Mouse (Mus musculus): Measurements from ENCODE around the gene Mpnd. TPM values are rescaled to one million over a fixed set of nuclear protein-coding genes. Genes with fewer than 3 reads are reported as not detected.

Mpnd gene
- polyA plus RNA-seq, 1 experiment from 2014 or later = 112 TPM

GRCm38 (mm10) chr17:55969966-55970891 lies 35.3 kb upstream of the Mpnd start, which contains the start of gene Shd:
TSS of gene Shd (plus strand) at chr17:55970467.
- Histone ChIP-seq H3K27me3 (ENCODE audit: control insufficient read depth, insufficient read depth, low read length) (no peaks in the 10 kb centered on the region), H3K4me1 (ENCODE audit: control insufficient read depth, insufficient read depth, low read length) (peaks cover 10% of the 10 kb centered on the region; the same call in 1 of the 2 replicates), H3K36me3 (ENCODE audit: control insufficient read depth, insufficient read depth, low read length) (peaks cover 23% of the 10 kb centered on the region), H3K4me3 (ENCODE audit: low read length) (peak within 1 kb of the TSS; percentile 57), H3K9me3 (ENCODE audit: control insufficient read depth, low read length) (no peaks in the 10 kb centered on the region), H3K27ac (ENCODE audit: low read depth, low read length) (no peak within 1 kb of the TSS), H3K9ac (ENCODE audit: low read depth, low read length) (peak within 1 kb of the TSS; percentile 61), H3K4me2 (replicated peaks; ENCODE audit: low read depth, low read length) (peak within 1 kb of the TSS; percentile 90)
- WGBS = 10% methylated on average over 50 of the region's 55 CpGs
- ATAC-seq (ENCODE audit: low FRiP score, low TSS enrichment) = peak; percentile 32; the same call in 1 of the 2 replicates

GRCm38 (mm10) chr17:55971453-55971852 lies 34.1 kb upstream of the Mpnd start:
- WGBS = 39% methylated on average over 22 of the region's 22 CpGs
- Histone ChIP-seq H3K4me1 (ENCODE audit: control insufficient read depth, insufficient read depth, low read length) (peaks cover 14% of the 10 kb centered on the region; the same call in 1 of the 2 replicates), H3K27me3 (ENCODE audit: control insufficient read depth, insufficient read depth, low read length) (no peaks in the 10 kb centered on the region), H3K4me3 (ENCODE audit: low read length) (peak overlapping the region; percentile 57), H3K27ac (ENCODE audit: low read depth, low read length) (no peak overlapping the region), H3K36me3 (ENCODE audit: control insufficient read depth, insufficient read depth, low read length) (peaks cover 16% of the 10 kb centered on the region), H3K4me2 (replicated peaks; ENCODE audit: low read depth, low read length) (peak overlapping the region; percentile 90), H3K9me3 (ENCODE audit: control insufficient read depth, low read length) (no peaks in the 10 kb centered on the region), H3K9ac (ENCODE audit: low read depth, low read length) (no peak overlapping the region)
- ATAC-seq (ENCODE audit: low FRiP score, low TSS enrichment) = no peak

- no peak overlapping the region for H3K4me2 ChIP-seq (replicated peaks; ENCODE audit: low read depth, low read length)
- H3K4me1 ChIP-seq (ENCODE audit: control insufficient read depth, insufficient read depth, low read length) = peaks cover 10% of the 10 kb centered on the region; the same call in 1 of the 2 replicates
- H3K9me3 ChIP-seq (ENCODE audit: control insufficient read depth, low read length) = no peaks in the 10 kb centered on the region
- no peaks in the 10 kb centered on the region for H3K36me3 ChIP-seq (ENCODE audit: control insufficient read depth, insufficient read depth, low read length)
- no peaks in the 10 kb centered on the region for H3K27me3 ChIP-seq (ENCODE audit: control insufficient read depth, insufficient read depth, low read length)
- H3K9ac ChIP-seq (ENCODE audit: low read depth, low read length) = no peak overlapping the region
- WGBS = 14% methylated on average over 13 of the region's 13 CpGs
- no peak overlapping the region for H3K27ac ChIP-seq (ENCODE audit: low read depth, low read length)
- H3K4me3 ChIP-seq (ENCODE audit: low read length) = no peak overlapping the region
- peak; percentile 80 for ATAC-seq (ENCODE audit: low FRiP score, low TSS enrichment)
These were observed 29.2 kb upstream of the Mpnd start for GRCm38 (mm10) chr17:55976255-55976862.

- no peak overlapping the region for H3K27ac ChIP-seq (ENCODE audit: low read depth, low read length)
- no peak overlapping the region for H3K4me3 ChIP-seq (ENCODE audit: low read length)
- no peaks in the 10 kb centered on the region for H3K27me3 ChIP-seq (ENCODE audit: control insufficient read depth, insufficient read depth, low read length)
- H3K9me3 ChIP-seq (ENCODE audit: control insufficient read depth, low read length) = no peaks in the 10 kb centered on the region
- ATAC-seq (ENCODE audit: low FRiP score, low TSS enrichment) = no peak
- H3K36me3 ChIP-seq (ENCODE audit: control insufficient read depth, insufficient read depth, low read length) = no peaks in the 10 kb centered on the region
- no peak overlapping the region for H3K9ac ChIP-seq (ENCODE audit: low read depth, low read length)
- no peak overlapping the region for H3K4me2 ChIP-seq (replicated peaks; ENCODE audit: low read depth, low read length)
- 0 out of 2 replicates have a peak, but pooled peaks cover 9% of the 10 kb centered on the region for H3K4me1 ChIP-seq (ENCODE audit: control insufficient read depth, insufficient read depth, low read length)
- 27% methylated on average over 3 of the region's 3 CpGs for WGBS
These were observed 28.2 kb upstream of the Mpnd start for GRCm38 (mm10) chr17:55977301-55977700.

- Histone ChIP-seq H3K27me3 (ENCODE audit: control insufficient read depth, insufficient read depth, low read length) (no peaks in the 10 kb centered on the region), H3K4me3 (ENCODE audit: low read length) (peak within 1 kb of the TSS; percentile 54), H3K36me3 (ENCODE audit: control insufficient read depth, insufficient read depth, low read length) (no peaks in the 10 kb centered on the region), H3K27ac (ENCODE audit: low read depth, low read length) (no peak within 1 kb of the TSS), H3K9ac (ENCODE audit: low read depth, low read length) (peak within 1 kb of the TSS; percentile 56), H3K9me3 (ENCODE audit: control insufficient read depth, low read length) (no peaks in the 10 kb centered on the region), H3K4me1 (ENCODE audit: control insufficient read depth, insufficient read depth, low read length) (no peaks in the 10 kb centered on the region), H3K4me2 (replicated peaks; ENCODE audit: low read depth, low read length) (peak within 1 kb of the TSS; percentile 84)
- peak; percentile 78 for ATAC-seq (ENCODE audit: low FRiP score, low TSS enrichment)
- 8% methylated on average over 35 of the region's 35 CpGs for WGBS
These were observed 19.2 kb upstream of the Mpnd start, which contains the start of gene Fsd1 for GRCm38 (mm10) chr17:55986030-55986961. TSS of gene Fsd1 (plus strand) at chr17:55986509.

DNA sequence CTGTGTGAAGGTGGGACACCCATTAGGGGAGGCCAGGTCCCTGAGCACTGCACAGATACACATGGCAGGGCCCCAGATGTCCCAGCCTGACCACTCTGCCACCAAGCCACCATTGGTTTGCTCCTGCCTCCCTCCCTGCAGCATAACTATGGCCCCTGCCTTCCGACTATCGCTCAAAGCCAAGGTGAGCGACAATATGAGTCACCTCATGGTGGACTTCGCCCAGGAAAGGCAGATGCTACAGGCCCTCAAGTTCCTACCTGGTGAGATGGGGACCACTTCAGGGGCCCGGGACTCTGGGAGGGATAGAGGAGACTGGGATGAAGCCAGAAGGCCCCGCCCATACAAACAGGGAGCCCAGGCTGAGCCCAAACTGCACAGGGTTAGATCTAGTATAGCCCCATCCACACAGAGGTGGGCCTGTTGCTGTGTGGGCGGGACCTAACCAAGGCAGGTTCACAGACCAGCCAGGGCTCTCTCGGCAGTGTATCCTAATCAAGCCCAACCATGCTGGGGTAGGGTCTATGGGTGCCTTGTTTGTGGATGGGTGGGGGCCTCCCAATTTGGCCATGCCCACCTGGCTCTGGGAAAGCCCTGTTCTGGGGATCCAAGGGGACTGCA lies 15.1 kb upstream of the Mpnd start:
- Histone ChIP-seq H3K27me3 (ENCODE audit: control insufficient read depth, insufficient read depth, low read length) (no peaks in the 10 kb centered on the region), H3K4me3 (ENCODE audit: low read length) (no peak overlapping the region), H3K9me3 (ENCODE audit: control insufficient read depth, low read length) (no peaks in the 10 kb centered on the region), H3K36me3 (ENCODE audit: control insufficient read depth, insufficient read depth, low read length) (no peaks in the 10 kb centered on the region), H3K27ac (ENCODE audit: low read depth, low read length) (no peak overlapping the region), H3K9ac (ENCODE audit: low read depth, low read length) (no peak overlapping the region), H3K4me1 (ENCODE audit: control insufficient read depth, insufficient read depth, low read length) (no peaks in the 10 kb centered on the region), H3K4me2 (replicated peaks; ENCODE audit: low read depth, low read length) (no peak overlapping the region)
- 89% methylated on average over 8 of the region's 8 CpGs for WGBS
- ATAC-seq (ENCODE audit: low FRiP score, low TSS enrichment) = peak; percentile 9; the same call in 1 of the 2 replicates

DNA sequence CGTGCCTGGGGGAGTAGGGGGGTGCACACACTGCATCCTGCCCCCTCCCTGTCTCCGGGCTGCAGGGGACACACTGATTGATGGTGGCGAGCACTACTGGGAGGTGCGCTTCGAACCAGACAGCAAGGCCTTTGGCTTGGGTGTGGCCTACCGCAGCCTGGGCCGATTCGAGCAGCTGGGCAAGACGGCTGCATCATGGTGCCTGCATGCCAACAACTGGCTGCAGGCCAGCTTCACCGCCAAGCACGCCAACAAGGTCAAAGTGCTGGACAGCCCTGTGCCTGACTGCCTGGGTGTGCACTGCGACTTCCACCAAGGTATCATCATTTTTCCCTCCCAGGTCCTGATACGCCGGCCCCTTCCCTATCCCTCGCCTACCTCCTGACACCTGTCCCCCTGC lies 9.5 kb upstream of the Mpnd start:
- WGBS = 92% methylated on average over 15 of the region's 15 CpGs
- no peak overlapping the region for H3K4me3 ChIP-seq (ENCODE audit: low read length)
- H3K4me2 ChIP-seq (replicated peaks; ENCODE audit: low read depth, low read length) = no peak overlapping the region
- H3K4me1 ChIP-seq (ENCODE audit: control insufficient read depth, insufficient read depth, low read length) = no peaks in the 10 kb centered on the region
- no peaks in the 10 kb centered on the region for H3K9me3 ChIP-seq (ENCODE audit: control insufficient read depth, low read length)
- ATAC-seq (ENCODE audit: low FRiP score, low TSS enrichment) = no peak
- H3K36me3 ChIP-seq (ENCODE audit: control insufficient read depth, insufficient read depth, low read length) = no peaks in the 10 kb centered on the region
- H3K27me3 ChIP-seq (ENCODE audit: control insufficient read depth, insufficient read depth, low read length) = peaks cover 12% of the 10 kb centered on the region
- H3K9ac ChIP-seq (ENCODE audit: low read depth, low read length) = no peak overlapping the region
- H3K27ac ChIP-seq (ENCODE audit: low read depth, low read length) = no peak overlapping the region
